Mouse (Mus musculus) stomach, embryonic 14.5 days (tissue): ENCODE data around the gene Adcy7. TPM values are rescaled to one million over a fixed set of nuclear protein-coding genes. Genes with fewer than 3 reads are reported as not detected.
A peak's percentile ranks its signal among the peaks of the same experiment; 100 is the strongest.

Experiments used
- ATAC-seq: fragments of 200-750 bp; cut with Nextera tagmentation; 2 replicates; pipeline ENCODE4 v1.8.0; 2017; ENCODE audit warnings: low read depth, moderate TSS enrichment; ENCODE audit not compliant: insufficient number of reproducible peaks, insufficient read depth, low FRiP score
- H3K27ac ChIP-seq: fragments of 300-500 bp; sonication (generic); 2 replicates; pipeline ENCODE4 v1.5.1; 2014; ENCODE audit warnings: mild to moderate bottlenecking, low read length, moderate library complexity, mixed read lengths
- H3K27me3 ChIP-seq: fragments of 300-500 bp; sonication (generic); 2 replicates; pipeline ENCODE4 v1.6.1; 2014; ENCODE audit warnings: low read length, control low read depth, mixed read lengths; ENCODE audit not compliant: control insufficient read depth, insufficient read depth
- H3K36me3 ChIP-seq: fragments of 300-500 bp; sonication (generic); 2 replicates; pipeline ENCODE4 v1.6.1; 2014; ENCODE audit warnings: mild to moderate bottlenecking, control low read depth, low read length, moderate library complexity, mixed read lengths; ENCODE audit not compliant: control insufficient read depth, insufficient read depth
- H3K4me1 ChIP-seq: fragments of 300-500 bp; sonication (generic); 2 replicates; pipeline ENCODE4 v1.6.1; 2014; ENCODE audit warnings: low read length, control low read depth, mixed read lengths; ENCODE audit not compliant: control insufficient read depth, insufficient read depth
- H3K4me2 ChIP-seq: fragments of 300-500 bp; sonication (generic); replicated peaks from 2 replicates; pipeline ENCODE4 v1.6.1; 2014; ENCODE audit warnings: low read depth, low read length, control low read depth
- H3K4me3 ChIP-seq: fragments of 300-500 bp; sonication (generic); 2 replicates; pipeline ENCODE4 v1.5.1; 2014; ENCODE audit warnings: low read depth, low read length, control low read depth
- H3K9ac ChIP-seq: fragments of 300-500 bp; sonication (generic); replicated peaks from 2 replicates; pipeline ENCODE4 v1.6.1; 2014; ENCODE audit warnings: low read depth, mild to moderate bottlenecking, control low read depth, low read length, moderate library complexity, mixed read lengths
- H3K9me3 ChIP-seq: fragments of 300-500 bp; sonication (generic); 2 replicates; pipeline ENCODE4 v1.6.1; 2016; ENCODE audit warnings: low read depth, low read length, control low read depth; ENCODE audit not compliant: control insufficient read depth
- WGBS: fragments of 180-500 bp; shearing (Covaris S2); extraction: QIAGEN DNeasy Blood & Tissue Kit; methylation state at CpG from one replicate; pipeline ENCODE4 v1.1.7; 2014; 5-methylcytosine and 5-hydroxymethylcytosine counted together
- polyA plus RNA-seq: library from polyadenylated mRNA; unstranded; fragments of >200 nt; fragmentation: Nextera tagmentation; extraction: Ambion mirVana; gene quantifications from 2 replicates; pipeline ENCODE4 v1.2.1, GENCODE M21; 2014

Gene Adcy7
- polyA plus RNA-seq, 1 experiment from 2014 or later: 5.0 TPM

DNA sequence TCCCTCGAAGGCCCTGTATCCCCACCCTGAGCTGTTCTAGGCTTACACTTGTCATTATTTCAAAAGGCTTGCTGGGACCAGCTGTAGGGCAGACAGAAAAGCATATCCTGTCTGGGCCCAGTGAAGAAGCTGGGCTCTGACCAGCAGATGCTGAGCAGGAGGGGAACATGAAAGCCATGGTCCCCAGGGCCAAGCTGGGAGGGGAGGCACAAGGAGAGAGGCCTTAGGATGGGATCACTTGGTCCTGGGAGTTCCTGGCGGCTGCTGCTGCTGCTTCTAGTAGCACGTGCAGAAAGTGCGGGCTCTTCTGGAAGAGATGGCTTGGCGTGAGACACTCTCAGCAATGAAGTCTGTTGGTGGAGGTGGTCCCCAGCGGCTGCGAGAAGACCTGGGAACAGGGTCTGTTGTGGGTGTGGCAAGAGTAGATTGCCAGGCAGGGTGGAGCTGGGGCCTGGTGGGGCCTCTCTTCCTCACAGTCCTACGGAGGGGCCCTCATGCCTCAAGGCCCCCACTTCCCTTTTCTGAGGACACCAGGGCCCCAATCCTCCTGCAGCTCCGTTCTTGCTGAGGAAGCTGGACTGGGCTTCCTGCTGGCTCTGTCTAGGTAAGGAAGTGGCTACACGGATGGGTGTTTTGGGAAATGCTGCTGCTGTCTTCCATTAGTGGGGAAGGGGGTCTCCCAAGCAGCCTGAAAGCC, 27.9 kb downstream of the Adcy7 start:
- Histone ChIP-seq H3K36me3 (no peaks in the 10 kb centered on the region), H3K9ac (no peak overlapping the region), H3K9me3 (no peaks in the 10 kb centered on the region), H3K4me3 (no peak overlapping the region), H3K27ac (peak overlapping the region; percentile 15; the same call in 1 of the 2 replicates), H3K4me2 (no peak overlapping the region), H3K4me1 (no peaks in the 10 kb centered on the region), H3K27me3 (no peaks in the 10 kb centered on the region)
- ATAC-seq: no peak
- WGBS: 66% methylated on average over 10 of the region's 10 CpGs

DNA sequence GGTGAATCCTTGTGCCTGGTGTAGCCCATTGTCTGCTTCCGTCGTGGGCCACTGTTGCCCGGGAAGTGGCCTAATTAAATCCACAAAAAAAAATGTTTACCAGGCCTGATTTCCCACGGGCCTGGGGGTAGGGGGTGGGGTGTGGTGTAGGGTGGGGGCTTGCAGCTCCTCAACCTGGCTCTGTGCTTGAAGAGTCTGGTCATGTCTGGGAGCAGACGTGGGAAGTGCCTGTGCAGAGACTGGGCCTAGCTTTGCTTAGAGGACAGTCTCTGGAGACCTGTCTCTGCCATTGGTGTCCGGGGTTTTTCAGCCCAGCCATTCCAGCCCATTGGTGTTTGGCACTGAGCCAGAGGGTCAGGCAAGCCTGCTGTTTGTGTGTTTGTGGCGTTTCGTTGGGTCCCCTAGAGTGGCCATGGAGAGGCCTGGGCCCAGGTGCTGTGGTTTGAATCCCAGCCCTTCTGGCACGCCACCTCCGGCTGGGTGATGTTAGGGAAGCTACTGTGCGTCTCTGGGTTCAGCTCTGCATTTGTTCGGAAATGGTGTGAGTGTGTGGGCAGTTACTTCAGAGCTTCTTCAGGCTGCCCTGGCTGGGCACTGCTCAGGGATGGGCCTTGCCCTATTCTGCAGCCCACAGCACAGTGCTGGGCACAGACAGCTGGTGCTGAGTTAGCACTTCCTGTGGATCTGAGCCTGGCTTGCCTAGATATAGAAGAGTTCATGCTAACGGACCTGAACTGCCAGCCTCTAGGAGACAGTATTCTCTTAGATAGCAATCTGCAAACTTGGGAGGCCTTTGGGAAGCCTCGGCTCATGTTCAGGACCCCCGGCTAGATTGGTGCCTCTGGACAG, 29.6 kb downstream of the Adcy7 start:
- ATAC-seq: no peak
- no peaks in the 10 kb centered on the region for H3K4me1 ChIP-seq
- H3K27ac ChIP-seq: no peak overlapping the region
- no peak overlapping the region for H3K9ac ChIP-seq
- H3K4me3 ChIP-seq: no peak overlapping the region
- H3K4me2 ChIP-seq: no peak overlapping the region
- WGBS: 76% methylated on average over 15 of the region's 15 CpGs
- no peaks in the 10 kb centered on the region for H3K36me3 ChIP-seq
- H3K27me3 ChIP-seq: no peaks in the 10 kb centered on the region
- H3K9me3 ChIP-seq: no peaks in the 10 kb centered on the region

DNA sequence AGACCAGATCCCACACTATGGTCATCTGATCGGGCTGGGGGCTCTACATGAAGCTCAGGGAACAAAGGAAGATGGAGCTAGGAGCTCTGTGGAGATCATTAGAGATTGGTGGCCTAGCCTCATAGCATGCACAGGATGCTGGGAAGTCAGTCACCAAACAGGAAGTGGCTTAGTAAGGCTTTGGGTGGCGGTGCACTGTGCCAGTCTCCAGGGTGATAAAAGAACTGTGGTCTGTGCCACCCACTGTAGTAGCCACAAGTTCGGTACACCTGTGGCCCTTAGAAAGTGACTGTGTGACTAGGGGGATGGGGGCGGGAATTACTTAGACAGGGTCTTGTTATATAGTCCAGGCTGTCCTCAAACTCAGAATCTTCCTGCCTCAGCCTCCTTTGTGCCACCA, 33.6 kb downstream of the Adcy7 start:
- 89% methylated on average over 4 of the region's 4 CpGs for WGBS
- Histone ChIP-seq H3K4me1 (no peaks in the 10 kb centered on the region), H3K9ac (no peak overlapping the region), H3K27me3 (no peaks in the 10 kb centered on the region), H3K36me3 (no peaks in the 10 kb centered on the region), H3K4me3 (no peak overlapping the region), H3K27ac (no peak overlapping the region), H3K9me3 (no peaks in the 10 kb centered on the region), H3K4me2 (no peak overlapping the region)
- no peak for ATAC-seq

DNA sequence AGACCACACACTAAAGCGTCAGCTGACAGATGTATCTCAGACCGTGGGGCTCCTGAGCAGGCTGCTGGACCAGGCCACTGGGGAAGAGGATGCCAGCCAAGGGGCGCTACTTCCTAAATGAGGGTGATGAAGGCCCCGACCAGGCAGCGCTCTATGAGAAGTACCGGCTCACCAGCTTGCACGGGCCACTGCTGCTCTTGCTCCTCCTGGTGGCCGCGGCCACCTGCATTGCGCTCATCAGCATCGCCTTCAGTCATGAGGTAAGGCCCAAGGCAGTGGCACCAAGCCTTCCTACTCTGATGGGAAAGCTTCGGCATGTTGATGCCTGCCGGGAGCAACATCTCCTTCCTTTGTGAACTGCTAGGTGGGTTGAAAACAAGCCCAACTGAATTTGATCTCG, 34.3 kb downstream of the Adcy7 start:
- Histone ChIP-seq H3K27me3 (no peaks in the 10 kb centered on the region), H3K9me3 (no peaks in the 10 kb centered on the region), H3K9ac (no peak overlapping the region), H3K36me3 (no peaks in the 10 kb centered on the region), H3K4me2 (no peak overlapping the region), H3K4me3 (no peak overlapping the region), H3K27ac (no peak overlapping the region), H3K4me1 (no peaks in the 10 kb centered on the region)
- ATAC-seq: no peak
- WGBS: 68% methylated on average over 14 of the region's 14 CpGs

DNA sequence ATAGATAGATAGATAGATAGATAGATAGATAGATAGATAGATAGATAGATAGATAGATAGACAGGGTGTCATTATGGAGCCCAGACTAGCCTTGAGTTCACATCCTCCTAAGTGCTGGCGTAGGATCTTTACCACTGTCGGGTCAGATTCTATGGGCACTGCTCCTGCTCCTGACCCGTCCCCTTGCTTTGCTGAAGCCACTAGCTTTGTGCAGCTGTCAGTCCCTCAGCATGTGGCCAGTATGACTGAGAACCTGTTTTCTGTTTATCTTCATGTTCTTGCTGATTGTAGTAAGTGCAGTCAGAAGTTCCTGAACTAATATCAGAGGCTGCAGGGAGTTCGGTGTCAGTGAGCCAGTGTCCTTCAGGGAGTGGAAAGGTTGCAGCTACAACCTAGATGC, 35.5 kb downstream of the Adcy7 start:
- Histone ChIP-seq H3K9ac (no peak overlapping the region), H3K4me2 (no peak overlapping the region), H3K27me3 (no peaks in the 10 kb centered on the region), H3K4me3 (no peak overlapping the region), H3K4me1 (no peaks in the 10 kb centered on the region), H3K27ac (no peak overlapping the region), H3K36me3 (no peaks in the 10 kb centered on the region), H3K9me3 (no peaks in the 10 kb centered on the region)
- no peak for ATAC-seq
- WGBS: 88% methylated on average over 4 of the region's 4 CpGs

DNA sequence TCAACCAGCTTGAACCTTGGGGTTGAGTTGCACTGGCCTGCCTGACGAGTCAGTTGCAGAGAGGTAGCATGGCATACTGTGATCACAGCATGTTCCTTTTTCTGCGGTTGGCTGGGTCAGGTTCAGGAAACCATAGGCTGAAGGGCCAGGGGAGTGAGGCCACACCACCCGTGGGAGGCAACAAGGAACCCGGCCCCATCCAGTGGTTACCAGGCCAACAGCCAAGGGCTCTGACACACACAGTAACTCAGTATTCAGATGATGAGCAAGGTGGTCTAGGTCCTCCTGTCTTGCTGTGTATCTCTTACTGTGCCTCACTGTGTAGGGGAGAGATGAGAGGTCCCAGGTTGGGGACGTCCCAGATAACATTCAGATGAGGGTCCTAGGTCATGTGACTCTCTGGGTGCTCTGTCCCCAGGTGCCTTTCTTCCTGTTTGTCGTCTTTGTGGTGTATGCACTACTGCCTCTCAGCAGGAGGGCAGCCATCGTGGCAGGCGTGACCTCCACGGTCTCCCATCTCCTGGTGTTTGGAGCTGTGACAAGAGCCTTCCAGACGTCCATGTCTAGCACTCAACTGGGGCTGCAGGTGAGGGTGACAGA, 37.2 kb downstream of the Adcy7 start:
- no peaks in the 10 kb centered on the region for H3K36me3 ChIP-seq
- H3K4me2 ChIP-seq: no peak overlapping the region
- H3K27ac ChIP-seq: no peak overlapping the region
- WGBS: 74% methylated on average over 10 of the region's 10 CpGs
- no peak overlapping the region for H3K9ac ChIP-seq
- H3K27me3 ChIP-seq: 0 out of 2 replicates have a peak, but pooled peaks cover 3% of the 10 kb centered on the region
- H3K9me3 ChIP-seq: no peaks in the 10 kb centered on the region
- no peak overlapping the region for H3K4me3 ChIP-seq
- ATAC-seq: no peak
- no peaks in the 10 kb centered on the region for H3K4me1 ChIP-seq

DNA sequence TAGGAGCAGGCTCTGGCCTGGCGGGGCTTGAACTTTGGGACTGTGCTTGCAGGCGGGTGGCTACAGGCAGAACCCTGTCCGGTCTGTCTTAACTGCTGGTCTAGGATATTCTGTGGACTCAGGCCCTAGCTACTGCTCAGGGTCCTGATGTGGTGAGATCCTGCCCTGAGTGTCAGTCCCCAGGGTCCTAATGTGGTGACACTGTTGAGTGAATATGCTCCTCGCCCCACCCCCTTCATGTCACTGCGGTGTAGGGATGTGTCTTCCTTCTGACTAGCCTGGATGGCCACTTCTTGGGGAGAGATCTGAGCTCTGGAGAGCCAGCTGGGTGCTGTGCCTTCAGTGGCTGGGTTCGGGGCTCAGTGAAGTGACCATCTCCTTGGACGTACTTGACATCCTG, 37.7 kb downstream of the Adcy7 start:
- Histone ChIP-seq H3K27ac (no peak overlapping the region), H3K27me3 (0 out of 2 replicates have a peak, but pooled peaks cover 3% of the 10 kb centered on the region), H3K4me2 (no peak overlapping the region), H3K4me3 (no peak overlapping the region), H3K9ac (no peak overlapping the region), H3K9me3 (no peaks in the 10 kb centered on the region), H3K4me1 (no peaks in the 10 kb centered on the region), H3K36me3 (no peaks in the 10 kb centered on the region)
- WGBS: 91% methylated on average over 7 of the region's 7 CpGs
- no peak for ATAC-seq

DNA sequence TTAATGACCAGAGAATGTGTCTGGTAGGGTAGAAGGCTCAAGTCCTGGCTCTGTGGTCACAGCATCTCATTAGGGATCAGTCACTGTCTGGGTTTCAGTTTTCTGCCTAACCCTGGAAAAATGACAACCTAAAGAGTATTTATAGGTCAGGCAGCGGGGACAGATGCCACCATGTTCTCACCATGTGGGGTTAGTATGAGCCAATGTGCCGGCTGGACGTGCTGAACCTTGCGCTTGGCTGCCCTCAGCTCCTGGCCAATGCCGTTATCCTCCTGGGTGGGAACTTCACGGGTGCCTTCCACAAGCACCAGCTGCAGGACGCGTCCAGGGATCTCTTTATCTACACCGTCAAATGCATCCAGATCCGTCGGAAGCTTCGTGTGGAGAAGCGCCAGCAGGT, 38.1 kb downstream of the Adcy7 start:
- H3K4me3 ChIP-seq: no peak overlapping the region
- H3K4me2 ChIP-seq: no peak overlapping the region
- H3K36me3 ChIP-seq: no peaks in the 10 kb centered on the region
- H3K9me3 ChIP-seq: no peaks in the 10 kb centered on the region
- WGBS: 90% methylated on average over 13 of the region's 13 CpGs
- H3K27ac ChIP-seq: no peak overlapping the region
- no peak for ATAC-seq
- 0 out of 2 replicates have a peak, but pooled peaks cover 3% of the 10 kb centered on the region for H3K27me3 ChIP-seq
- H3K9ac ChIP-seq: no peak overlapping the region
- H3K4me1 ChIP-seq: no peaks in the 10 kb centered on the region
